Mouse (Mus musculus) heart, postnatal 0 days (tissue): Measurements from ENCODE around the gene Med17. TPM values are rescaled to one million over a fixed set of nuclear protein-coding genes. Genes with fewer than 3 reads are reported as not detected.
"Not testable (repeated sequence)": the region's sequence is repeated elsewhere in the genome, so short reads cannot be mapped to it uniquely, and the experiment has no call there.

ENCODE experiments used
- ATAC-seq: fragments of 200-750 bp; cut with Nextera tagmentation; 2 replicates; pipeline ENCODE4 v1.8.0; 2017; ENCODE audit warnings: low read depth, moderate number of reproducible peaks, moderate library complexity; ENCODE audit not compliant: insufficient read depth
- DNase-seq: peaks from one replicate; pipeline ENCODE4 v3.0.0-alpha.2; 2016; ENCODE audit warnings: low spot score
- H3K27ac ChIP-seq: fragments of 300-500 bp; sonication (generic); 2 replicates; pipeline ENCODE4 v1.5.1; 2014; ENCODE audit warnings: low read depth, mild to moderate bottlenecking
- H3K27me3 ChIP-seq: fragments of 300-500 bp; sonication (generic); 2 replicates; pipeline ENCODE4 v1.6.1; 2014; ENCODE audit warnings: low read length, mixed read lengths; ENCODE audit not compliant: control insufficient read depth, insufficient read depth
- H3K36me3 ChIP-seq: fragments of 300-500 bp; sonication (generic); replicated peaks from 2 replicates; pipeline ENCODE4 v1.6.1; 2014; ENCODE audit warnings: low read length, mixed read lengths; ENCODE audit not compliant: control insufficient read depth, insufficient read depth
- H3K4me1 ChIP-seq: fragments of 300-500 bp; sonication (generic); 2 replicates; pipeline ENCODE4 v1.6.1; 2014; ENCODE audit warnings: antibody characterized with exemption; ENCODE audit not compliant: control insufficient read depth, insufficient read depth
- H3K4me2 ChIP-seq: fragments of 300-500 bp; sonication (generic); 2 replicates; pipeline ENCODE4 v1.6.1; 2014; ENCODE audit warnings: low read depth, mild to moderate bottlenecking, low read length, moderate library complexity
- H3K4me3 ChIP-seq: fragments of 300-500 bp; sonication (generic); 2 replicates; pipeline ENCODE4 v1.5.1; 2014; ENCODE audit warnings: low read depth, low read length
- H3K9ac ChIP-seq: fragments of 300-500 bp; sonication (generic); replicated peaks from 2 replicates; pipeline ENCODE4 v1.6.1; 2014; ENCODE audit warnings: low read depth, low read length, mixed read lengths
- H3K9me3 ChIP-seq: fragments of 300-500 bp; sonication (generic); replicated peaks from 2 replicates; pipeline ENCODE4 v1.6.1; 2016; ENCODE audit warnings: low read length; ENCODE audit not compliant: control insufficient read depth
- CTCF ChIP-seq: IDR thresholded peaks from 2 replicates; pipeline ENCODE4 v1.5.1; 2016; ENCODE audit warnings: antibody characterized with exemption, control low read depth, low read depth
- EP300 ChIP-seq: IDR thresholded peaks from 2 replicates; pipeline ENCODE4 v1.6.1; 2016; ENCODE audit warnings: antibody characterized with exemption, low read depth
- WGBS: fragments of 180-500 bp; shearing (Covaris S2); extraction: QIAGEN DNeasy Blood & Tissue Kit; methylation state at CpG from one replicate; pipeline ENCODE4 v1.1.7; 2014; 5-methylcytosine and 5-hydroxymethylcytosine counted together
- polyA plus RNA-seq: library from polyadenylated mRNA; unstranded; fragments of >200 nt; fragmentation: Nextera tagmentation; extraction: Ambion mirVana; gene quantifications from 2 replicates; pipeline ENCODE4 v1.2.1, GENCODE M21; 2015
- total RNA-seq: library from RNA; depleted of rRNA; stranded (reverse); fragments of >200 nt; gene quantifications from 2 replicates; pipeline ENCODE4 v1.2.3, GENCODE M21; 2014; ENCODE audit warnings: low replicate concordance; rRNA removed

Med17 gene
- total RNA-seq (11.9 and 16.8 TPM in 2 replicates), polyA plus RNA-seq (13.7 and 14.8 TPM in 2 replicates)

DNA sequence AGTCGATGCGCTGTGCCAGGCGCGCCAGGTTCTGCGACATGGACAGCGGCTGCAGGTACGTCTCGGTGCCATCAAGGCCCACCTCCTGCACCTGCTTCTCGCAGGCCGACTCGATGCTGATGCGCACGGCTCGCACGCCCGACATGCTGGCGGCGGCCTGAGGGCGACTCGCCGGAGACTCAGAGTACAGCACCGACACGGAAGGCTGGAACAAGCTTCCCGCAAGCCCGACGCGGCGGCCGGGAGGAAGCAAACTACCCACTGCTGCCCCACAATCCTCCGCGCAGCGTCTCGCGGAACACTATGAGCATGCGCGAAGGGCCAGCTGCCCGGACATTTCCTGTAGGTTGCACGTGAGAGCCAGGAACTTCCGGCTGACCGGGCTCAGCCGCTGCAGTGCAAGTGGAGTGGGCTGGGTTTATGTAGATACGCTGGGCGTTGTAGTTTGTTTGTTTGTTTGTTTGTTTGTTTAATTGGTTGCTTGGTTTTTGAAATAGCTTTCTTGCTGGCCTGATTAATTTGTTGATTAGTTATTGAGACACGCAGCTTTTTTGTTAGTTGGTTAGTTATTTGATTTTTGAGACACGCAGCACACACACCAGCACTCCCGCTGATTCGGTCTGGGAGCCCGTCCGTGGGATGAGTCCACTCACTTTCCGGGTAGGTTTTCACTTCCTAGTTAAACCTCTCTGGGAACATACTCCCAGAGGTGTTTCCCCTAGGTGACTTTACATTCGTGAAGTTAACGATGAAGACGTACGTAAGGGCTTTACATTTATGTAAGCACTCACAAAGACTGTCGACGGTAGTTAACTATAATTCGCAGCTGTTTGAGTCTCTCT lies at the start of gene Med17:
Gene Med17, minus strand, starts transcription at position 283 of the 842 bp plus-strand sequence.
- Histone ChIP-seq H3K4me2 (peak within 1 kb of the TSS; percentile 86), H3K4me3 (peak within 1 kb of the TSS; percentile 93), H3K36me3 (peaks cover 22% of the 10 kb centered on the region), H3K9me3 (no peaks in the 10 kb centered on the region), H3K9ac (peak within 1 kb of the TSS; percentile 93), H3K27ac (peak within 1 kb of the TSS; percentile 85), H3K27me3 (no peaks in the 10 kb centered on the region), H3K4me1 (0 out of 2 replicates have a peak, but pooled peaks cover 7% of the 10 kb centered on the region)
- under 1% methylated on average over 56 of the region's 57 CpGs for WGBS
- DNase-seq (peak; percentile 95), ATAC-seq (peak; percentile 98)
- no peak; the same call in 1 of the 2 replicates for TF ChIP-seq EP300
- no peak for TF ChIP-seq CTCF

DNA sequence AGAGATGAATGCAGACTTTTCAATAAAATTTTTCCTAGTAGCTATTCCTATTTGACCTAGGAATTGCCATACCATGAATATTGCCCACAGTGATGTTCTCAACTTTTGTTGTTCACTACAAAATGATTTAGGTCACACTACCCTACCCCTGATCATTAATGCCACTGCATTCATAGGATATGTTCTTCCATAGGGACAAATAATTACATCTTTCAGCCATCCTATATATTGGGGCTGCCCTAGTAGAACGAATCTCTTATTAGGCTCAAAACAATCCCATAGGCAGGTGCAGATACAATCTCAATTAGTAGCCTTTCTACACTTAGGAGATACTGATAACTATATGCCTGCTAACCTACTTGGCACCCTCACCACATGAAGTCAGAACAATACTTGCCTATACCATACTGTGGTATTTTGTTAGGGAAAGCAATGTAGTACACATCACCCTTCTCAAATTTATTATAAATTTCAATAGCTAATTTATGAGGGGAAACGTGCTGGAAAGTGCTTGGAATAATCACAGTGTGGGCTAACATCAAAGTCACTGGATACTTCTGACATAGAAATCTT lies 38.5 kb upstream of the Med17 start:
- no peaks in the 10 kb centered on the region for H3K4me1 ChIP-seq
- no peak for TF ChIP-seq EP300
- no peak for TF ChIP-seq CTCF
- H3K9me3 ChIP-seq: no peaks in the 10 kb centered on the region
- no peak overlapping the region for H3K4me2 ChIP-seq
- no peak overlapping the region for H3K27ac ChIP-seq
- 79% methylated on average over 2 of the region's 2 CpGs for WGBS
- H3K4me3 ChIP-seq: no peak overlapping the region
- DNase-seq (no peak), ATAC-seq (no peak)
- H3K27me3 ChIP-seq: no peaks in the 10 kb centered on the region
- peaks cover 57% of the 10 kb centered on the region for H3K36me3 ChIP-seq
- H3K9ac ChIP-seq: no peak overlapping the region

GRCm38 (mm10) chr9:15317223-15318169 lies 37.8 kb upstream of the Med17 start:
- 58% methylated on average over 5 of the region's 5 CpGs for WGBS
- no peak for ATAC-seq
- H3K36me3 ChIP-seq: peaks cover 54% of the 10 kb centered on the region

GRCm38 (mm10) chr9:15316296-15316695 lies 36.6 kb upstream of the Med17 start:
- not testable (repeated sequence) for ATAC-seq, H3K9me3 ChIP-seq, H3K27me3 ChIP-seq, H3K9ac ChIP-seq, H3K27ac ChIP-seq, DNase-seq, H3K4me1 ChIP-seq, H3K4me2 ChIP-seq, H3K4me3 ChIP-seq
- H3K36me3 ChIP-seq: peaks cover 50% of the 10 kb centered on the region
- WGBS: 100% methylated on average over 1 of the region's 2 CpGs

More at GRCm38 (mm10) chr9:15317223-15318169, 37.8 kb upstream of the Med17 start:
- Histone ChIP-seq H3K9me3 (no peaks in the 10 kb centered on the region), H3K4me3 (no peak overlapping the region), H3K4me1 (no peaks in the 10 kb centered on the region), H3K4me2 (no peak overlapping the region), H3K9ac (no peak overlapping the region), H3K27ac (no peak overlapping the region), H3K27me3 (no peaks in the 10 kb centered on the region)
- no peak for DNase-seq
- TF ChIP-seq CTCF (no peak), EP300 (no peak)

DNA sequence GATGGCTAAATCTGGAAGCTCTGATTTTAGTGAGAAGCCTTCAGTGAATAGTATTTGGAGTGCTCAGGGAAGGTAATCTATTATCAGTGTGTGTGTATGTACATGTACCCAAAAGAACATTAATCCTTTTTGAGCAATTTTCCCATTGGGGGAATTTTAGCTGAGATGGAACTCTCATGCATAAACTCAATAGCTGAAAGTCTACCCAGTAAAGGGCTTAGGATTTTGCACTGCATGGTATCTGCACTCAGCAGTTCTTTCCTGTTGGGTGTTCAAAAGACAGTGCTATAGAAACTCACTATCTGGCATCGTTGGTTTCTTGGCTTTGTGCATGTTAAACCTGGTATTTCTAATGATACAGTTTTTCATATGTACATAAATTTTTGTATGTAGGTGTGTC lies 34.9 kb upstream of the Med17 start:
- H3K36me3 ChIP-seq: peaks cover 66% of the 10 kb centered on the region

More for the DNA sequence above, 34.9 kb upstream of the Med17 start:
- H3K9me3 ChIP-seq: no peaks in the 10 kb centered on the region
- DNase-seq (no peak), ATAC-seq (no peak)
- 92% methylated on average over 1 of the region's 1 CpGs for WGBS
- H3K9ac ChIP-seq: no peak overlapping the region
- TF ChIP-seq CTCF (no peak), EP300 (no peak)
- no peak overlapping the region for H3K4me3 ChIP-seq
- H3K27ac ChIP-seq: no peak overlapping the region
- H3K4me1 ChIP-seq: no peaks in the 10 kb centered on the region
- H3K27me3 ChIP-seq: no peaks in the 10 kb centered on the region
- no peak overlapping the region for H3K4me2 ChIP-seq
